Mouse (Mus musculus): Measurements from ENCODE around the gene Arl15. TPM values are rescaled to one million over a fixed set of nuclear protein-coding genes. Genes with fewer than 3 reads are reported as not detected.
A peak's percentile ranks its signal among the peaks of the same experiment; 100 is the strongest.

The Arl15 gene
- total RNA-seq, 2 experiments from 2014 or later = 71.9 to 82.4 TPM

DNA sequence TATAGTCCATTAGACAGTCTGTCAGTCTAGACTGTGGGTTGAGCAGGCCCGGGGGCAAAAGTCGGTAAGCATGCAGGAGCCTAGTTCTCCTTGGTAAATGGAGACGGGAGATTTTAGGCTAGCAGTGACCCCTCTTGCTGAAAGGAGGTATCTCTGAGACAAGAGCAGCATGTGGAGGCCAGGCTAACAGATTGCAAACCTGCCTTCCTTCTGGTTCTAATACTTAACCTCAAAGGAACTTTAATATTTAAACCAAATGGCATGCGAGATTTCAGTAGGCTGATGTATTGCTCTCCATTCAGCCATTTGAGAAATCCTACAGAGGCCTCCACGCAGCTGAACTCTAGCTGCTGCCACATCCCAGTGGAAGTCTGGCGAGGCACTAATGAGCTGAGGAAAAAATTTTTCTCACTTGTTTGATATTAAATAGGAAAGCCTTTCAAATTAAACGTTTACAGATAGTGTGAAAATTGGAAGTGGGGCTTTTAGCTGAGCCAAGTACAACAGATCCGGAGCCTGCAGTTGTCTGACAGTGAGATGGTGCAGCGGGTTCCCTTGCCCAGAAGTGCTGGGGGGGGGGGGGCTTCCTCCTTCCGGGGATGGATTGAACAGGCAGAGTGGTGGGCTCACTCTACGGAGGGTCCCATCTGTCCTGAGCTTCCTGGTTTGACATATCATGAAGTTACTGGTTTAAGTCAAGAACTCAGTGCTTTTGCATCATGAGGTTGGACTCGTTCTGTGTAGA, 372.3 kb downstream of the Arl15 start:
- intact Hi-C loops (cut with DNase I) = no loop called here
- no peak for DNase-seq

DNA sequence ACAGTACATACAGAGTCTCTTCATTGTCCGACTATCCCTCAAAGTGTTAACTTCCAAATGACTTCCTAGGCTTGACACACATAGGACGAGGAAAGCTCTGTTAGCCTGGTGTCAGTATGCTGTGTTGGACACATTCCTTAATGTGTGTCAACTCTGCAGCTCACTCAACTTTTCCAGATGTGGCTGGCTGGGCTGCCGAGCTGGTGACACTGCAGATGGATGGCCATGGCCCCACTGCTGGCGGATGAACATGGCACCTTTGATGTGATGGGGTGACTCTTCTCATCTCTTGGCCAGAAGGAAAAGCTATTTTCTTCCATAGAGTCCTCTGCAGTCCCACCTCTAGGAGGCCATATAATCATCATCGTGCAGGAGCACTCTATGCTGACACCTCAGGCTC, 375.8 kb downstream of the Arl15 start:
- intact Hi-C loops (cut with DNase I) = no loop called here
- no peak for DNase-seq

DNA sequence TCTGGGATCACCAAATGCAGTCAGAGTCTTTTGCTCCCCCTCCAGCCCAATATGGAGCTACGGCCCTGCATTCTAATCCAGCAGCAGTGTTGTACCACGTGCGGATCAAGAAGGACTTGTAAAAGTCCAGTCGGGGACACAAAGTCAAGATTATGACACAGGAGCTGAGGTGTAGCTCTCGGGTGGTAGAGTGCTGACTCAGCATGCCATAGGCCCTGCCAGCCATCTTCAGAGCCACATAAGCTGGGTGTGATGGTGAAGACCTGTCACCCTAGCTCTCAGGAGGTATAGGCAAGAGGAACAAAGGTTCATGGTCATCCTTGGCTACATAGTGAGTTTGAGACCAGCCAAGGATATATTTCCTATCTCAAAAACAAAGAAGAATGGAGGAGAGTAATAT, 377.2 kb downstream of the Arl15 start:
- intact Hi-C loops (cut with DNase I) = no loop called here
- DNase-seq = no peak

DNA sequence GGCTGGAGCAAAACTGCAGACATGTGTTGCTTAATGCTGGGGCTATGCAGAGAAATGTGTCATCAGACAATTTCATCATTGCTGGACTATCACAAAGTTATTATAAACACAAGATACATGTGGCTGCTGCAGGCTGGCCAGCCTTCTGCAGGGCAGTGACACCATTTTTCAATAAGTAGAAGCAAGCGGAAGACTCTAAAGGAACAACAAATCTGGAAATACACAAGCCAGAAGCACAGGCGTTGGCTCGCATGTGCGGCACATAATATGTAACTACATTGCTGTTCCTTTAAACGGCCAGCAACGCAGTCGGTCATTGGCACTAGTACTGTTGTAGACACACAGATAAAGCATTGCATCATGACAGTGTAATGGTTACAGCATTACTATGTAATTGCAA, 393.8 kb downstream of the Arl15 start:
- intact Hi-C loops (cut with DNase I) = no loop called here
- DNase-seq = no peak

DNA sequence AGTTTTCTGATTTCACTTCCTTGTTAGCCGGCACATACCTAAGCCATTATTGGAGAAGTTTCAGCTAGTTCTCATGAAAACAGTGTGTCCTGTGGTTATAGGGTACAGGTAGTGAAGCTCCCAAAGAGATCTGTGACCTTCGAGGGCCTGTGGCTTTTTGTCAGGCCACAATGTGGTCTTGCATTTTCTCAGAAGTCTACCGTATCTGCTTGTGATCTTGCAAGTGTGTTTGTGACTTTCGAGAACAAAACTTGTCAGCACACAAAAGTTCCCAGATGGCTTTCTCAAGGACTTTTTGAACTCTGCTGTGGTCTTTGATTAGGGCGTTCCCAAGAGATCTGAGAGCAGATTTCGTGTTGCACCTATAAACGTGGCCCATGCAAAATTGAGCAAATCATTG, 394.5 kb downstream of the Arl15 start:
- intact Hi-C loops (cut with DNase I) = no loop called here
- no peak for DNase-seq

DNA sequence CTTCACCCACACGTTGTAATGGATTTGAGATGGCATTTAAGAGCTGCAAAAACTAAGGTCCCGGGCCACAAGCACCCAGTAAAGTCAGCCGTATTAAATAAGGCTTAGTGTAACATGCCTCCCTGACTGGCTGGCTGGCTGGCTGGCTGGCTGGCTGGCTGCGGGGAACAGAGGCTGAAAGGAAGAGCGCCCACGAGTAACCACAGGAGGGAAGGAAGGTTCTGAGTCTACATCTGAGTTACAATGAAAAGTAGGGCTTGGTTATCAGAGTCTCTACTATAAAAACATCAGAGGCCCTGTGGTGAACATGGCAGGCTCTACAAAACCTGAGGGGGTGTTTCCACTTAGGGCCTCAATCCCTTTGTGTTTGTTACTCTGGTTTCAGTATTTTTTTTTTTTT, 395.1 kb downstream of the Arl15 start:
- intact Hi-C loops (cut with DNase I) = no loop called here
- no peak for DNase-seq

DNA sequence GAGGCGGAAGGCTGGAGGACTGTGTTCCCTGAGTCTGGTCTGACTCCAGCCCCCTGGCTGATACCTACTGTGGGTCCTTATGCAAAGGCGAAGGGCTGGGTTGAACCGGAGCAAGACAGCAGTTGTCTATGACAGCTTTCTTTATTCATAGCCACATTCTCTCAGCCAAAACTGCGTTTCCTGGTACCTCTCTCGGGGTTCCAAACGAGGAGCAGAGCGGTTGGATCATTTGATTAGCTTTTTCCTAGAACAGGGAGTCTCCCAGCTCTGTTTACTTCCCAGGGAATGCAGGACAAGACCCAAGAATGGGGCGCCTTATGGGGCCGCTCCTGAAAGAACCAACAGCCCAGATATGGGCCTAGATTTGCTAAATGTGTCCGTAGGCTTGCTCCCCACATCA, 396.6 kb downstream of the Arl15 start:
- DNase-seq = no peak
- intact Hi-C loops (cut with DNase I) = no loop called here

DNA sequence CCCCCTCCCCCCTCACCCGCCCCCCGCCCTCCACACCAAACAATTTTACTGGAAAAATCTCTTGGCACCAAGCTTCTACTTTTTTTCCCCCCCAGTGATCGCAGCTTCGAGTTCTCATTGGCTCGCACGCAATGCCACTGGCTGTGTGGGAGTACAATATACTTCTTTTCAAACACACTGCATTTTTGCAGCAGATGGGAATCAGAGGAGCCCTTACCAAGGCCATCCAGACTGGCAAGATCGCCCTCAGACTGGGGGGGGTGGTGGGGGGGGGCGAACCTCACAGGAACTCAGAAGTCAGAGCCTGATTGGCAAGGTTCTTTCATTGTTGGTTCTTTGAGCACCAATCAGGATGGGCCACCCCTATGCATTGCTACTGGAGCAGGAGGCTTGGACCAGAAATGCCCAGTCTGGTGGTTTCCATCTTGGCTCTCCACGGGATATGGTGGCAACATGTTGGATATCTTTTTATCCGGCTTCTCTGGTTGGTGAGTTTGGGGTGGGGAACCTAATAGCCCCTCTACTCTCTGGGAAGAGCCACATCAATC, 404.0 kb downstream of the Arl15 start:
- peak; percentile 11 for DNase-seq
- intact Hi-C loops (cut with DNase I) = no loop called here

DNA sequence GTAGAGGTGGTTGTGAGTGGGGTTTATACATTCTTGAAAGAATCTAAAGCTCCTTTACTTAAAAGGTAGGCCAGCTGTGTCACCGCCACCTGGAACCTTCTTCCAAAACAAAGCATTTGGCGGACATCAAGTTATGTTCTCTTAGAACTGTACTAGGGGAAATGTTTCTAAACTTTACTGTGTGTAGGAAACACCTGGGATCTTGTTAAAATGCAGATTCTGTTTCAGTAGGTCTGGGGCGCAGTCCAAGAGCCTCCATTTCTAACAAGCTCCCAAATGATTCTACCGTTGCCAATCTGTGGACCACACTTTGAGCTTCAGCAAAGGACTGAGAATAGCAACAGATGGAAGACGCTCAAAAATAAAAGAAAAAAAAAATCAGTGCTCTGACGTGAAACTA, 405.4 kb downstream of the Arl15 start:
- no peak for DNase-seq
- intact Hi-C loops (cut with DNase I) = no loop called here

DNA sequence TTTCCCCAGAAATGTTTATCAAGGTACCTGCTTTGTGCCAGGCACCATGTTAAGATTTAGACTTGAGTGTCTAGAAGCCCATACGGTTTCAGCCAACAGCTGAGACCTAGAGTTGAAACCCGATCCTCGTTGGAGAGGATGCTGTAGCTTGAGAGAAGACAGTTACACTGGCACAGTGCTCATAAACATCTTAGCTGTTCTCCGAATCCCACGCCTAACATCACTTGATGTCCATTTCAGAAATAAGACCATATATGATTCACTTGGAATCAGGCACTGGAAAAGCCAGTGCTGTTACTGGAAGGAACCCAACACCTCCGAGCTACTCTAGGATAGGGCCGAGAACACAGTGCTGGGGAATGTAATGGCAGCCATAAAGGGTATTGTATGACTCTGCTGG, 406.2 kb downstream of the Arl15 start:
- intact Hi-C loops (cut with DNase I) = no loop called here
- DNase-seq = no peak

DNA sequence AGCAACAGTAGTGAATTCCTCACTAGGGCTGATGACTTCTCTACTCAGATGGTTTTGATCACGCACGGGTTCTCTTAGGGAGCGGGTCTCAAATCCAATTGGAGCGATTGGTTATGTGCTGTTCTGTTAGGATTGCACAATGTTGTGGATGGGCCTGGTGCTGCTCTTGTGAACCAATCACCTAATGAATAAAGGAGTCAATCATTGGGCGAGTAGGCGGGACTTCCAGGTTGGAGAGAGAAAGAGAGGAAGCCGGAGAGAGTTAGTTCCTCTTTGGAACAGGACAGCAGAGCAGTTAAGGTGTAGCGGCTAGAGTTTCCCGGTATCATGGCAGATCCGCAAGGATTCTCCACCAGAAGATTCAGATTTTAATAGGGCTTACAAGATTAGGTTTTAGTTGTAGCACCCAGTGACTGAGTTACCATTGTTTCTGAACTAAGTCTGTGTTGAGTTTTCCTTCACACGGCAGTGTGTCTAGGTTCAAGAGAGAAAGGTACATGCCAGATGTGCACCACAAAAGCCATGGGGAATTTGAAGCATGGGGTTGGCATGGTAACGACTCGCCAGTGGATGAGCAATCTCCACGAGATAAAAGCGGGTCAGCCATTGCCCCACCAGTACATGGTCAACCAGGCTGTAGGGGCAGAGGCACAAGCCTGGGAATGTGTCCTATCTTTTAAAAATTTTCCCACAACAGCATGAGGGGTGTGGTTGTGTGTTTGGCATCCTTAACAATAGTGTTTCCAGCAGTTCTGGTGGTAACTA, 408.7 kb downstream of the Arl15 start:
- intact Hi-C loops (cut with DNase I) = no loop called here
- no peak for DNase-seq

Other genes with a start within 250 kb of the Arl15 start
- gene Snx18, start 175.9 kb upstream of the Arl15 start, total RNA-seq (2021) = 10 to 100 TPM; 19.3 to 19.8 TPM
- gene Hspb3, start 130.8 kb upstream of the Arl15 start, total RNA-seq (2021) = 10 to 100 TPM; 13.4 to 16.4 TPM